Mouse (Mus musculus): ENCODE data around the gene Slc6a16.
A peak's percentile ranks its signal among the peaks of the same experiment; 100 is the strongest.
"Not testable (repeated sequence)": the region's sequence is repeated elsewhere in the genome, so short reads cannot be mapped to it uniquely, and the experiment has no call there.

Gene Slc6a16

DNA sequence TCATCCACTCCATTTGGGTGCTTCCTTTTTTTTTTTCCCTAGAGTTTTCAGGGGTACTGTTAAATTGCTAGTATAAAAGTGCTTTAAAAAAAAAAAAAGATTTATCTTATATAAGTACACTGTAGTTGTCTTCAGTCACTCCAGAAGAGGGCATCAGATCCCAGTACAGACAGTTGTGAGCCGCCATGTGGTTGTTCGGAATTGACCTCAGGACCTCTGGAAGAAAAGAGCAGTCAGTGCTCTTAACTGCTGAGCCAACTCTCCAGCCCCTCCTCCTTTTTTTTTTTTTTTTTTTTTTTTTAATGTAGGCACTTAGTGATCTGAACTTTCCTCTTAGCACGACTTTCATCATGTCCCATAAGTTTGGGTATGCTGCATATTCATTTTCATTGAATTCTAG, 6.8 kb downstream of the Slc6a16 start:
- DNase-seq (ENCODE audit: low read depth in 2 of 2, low spot score in 2 of 2) = no peak

DNA sequence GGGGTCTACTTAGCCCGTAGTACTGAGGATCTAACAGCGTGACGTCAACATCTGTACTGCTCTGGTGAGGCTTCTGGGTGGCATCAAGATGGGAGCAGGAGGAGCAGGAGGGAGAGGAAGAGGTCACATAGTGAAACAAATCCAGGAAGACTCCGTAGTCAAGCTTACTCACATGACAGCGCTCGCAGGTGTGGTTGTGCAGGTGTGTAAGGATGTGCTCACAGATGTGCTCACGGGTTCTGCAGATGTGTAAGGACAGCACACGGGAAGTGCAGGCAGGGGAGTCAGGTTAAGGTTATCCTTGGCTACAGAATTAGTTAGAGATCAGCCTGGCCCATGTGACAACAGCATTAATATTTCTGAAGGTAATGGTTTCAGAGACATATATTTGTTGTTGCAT, 12.9 kb downstream of the Slc6a16 start:
- no peak for DNase-seq (ENCODE audit: low read depth in 2 of 2, low spot score in 2 of 2)

DNA sequence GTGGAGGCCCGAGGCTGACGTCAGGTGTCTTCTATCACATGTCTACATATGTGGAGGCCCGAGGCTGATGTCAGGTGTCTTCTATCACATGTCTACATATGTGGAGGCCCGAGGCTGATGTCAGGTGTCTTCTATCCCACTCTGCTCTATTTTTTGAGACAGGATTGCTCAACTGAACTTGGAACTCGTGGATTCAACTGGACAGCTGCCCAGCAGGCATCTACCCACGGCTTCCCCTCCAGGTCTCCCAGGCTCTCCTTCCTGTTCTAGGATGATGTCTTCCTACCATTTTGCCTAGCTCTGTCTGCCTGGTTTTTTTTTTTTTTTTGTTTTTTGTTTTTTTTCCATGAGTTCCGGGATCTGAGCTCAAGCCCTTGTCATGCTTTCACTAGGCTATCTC, 14.9 kb downstream of the Slc6a16 start:
- not testable (repeated sequence) for DNase-seq (ENCODE audit: low read depth in 2 of 2, low spot score in 2 of 2)

DNA sequence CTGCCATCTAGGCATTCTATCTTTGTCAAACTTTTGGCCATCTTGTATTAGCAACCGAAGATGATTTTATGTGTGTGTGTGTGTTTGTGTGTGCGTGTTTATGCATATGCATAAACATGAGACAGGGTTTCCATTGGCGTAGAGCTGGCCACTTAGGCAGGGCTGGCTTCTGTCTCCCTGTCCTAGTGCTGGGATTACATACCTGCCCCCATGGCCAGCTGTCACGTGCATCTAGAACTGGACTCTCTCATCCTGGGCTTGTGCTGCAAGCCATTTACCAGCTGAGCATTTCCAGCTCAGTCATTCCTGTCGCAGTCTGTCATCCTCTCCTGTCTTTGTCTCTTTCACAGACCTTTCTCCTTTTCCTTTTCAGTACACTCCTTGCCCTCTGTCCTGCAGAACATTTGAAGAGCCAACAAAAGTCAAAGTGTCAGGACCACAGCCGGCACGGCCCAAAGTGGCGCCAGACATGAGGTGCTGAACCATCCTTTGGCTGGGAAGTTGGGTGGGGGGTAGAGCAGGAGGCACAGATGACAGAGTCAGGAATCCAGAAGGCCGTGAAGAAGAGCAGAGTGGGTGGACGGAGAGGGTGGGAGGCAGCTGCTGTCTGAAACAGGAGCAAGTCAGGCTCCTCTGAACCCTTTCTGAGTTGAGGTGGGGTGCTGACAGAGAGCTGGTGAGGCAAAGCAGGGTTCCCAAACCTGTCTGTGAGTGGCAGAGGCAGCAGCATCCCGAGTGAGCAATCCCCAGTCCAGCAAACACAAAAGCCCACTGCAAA, 16.4 kb downstream of the Slc6a16 start:
- no peak for DNase-seq (ENCODE audit: low read depth in 2 of 2, low spot score in 2 of 2)

DNA sequence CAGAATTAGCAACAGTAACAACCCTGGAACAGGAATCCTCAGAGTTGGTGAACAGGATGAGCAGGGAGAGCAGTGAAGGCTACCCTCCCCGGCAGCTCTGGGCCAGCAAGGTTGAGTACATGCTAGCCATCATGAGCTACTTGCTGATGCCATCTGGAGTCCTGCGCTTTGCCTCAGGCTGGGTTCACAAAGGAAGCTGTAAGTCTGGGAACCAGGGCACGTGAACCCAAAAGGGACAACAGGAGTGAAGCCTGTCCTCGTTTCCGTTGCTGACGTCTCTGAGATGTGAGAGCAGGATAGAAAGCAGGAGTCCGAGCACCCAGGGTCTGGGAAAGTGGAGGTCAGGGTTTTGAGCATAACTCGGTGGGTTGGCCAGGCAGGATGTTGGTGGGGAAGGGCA, 18.4 kb downstream of the Slc6a16 start:
- DNase-seq (ENCODE audit: low read depth in 2 of 2, low spot score in 2 of 2) = no peak

DNA sequence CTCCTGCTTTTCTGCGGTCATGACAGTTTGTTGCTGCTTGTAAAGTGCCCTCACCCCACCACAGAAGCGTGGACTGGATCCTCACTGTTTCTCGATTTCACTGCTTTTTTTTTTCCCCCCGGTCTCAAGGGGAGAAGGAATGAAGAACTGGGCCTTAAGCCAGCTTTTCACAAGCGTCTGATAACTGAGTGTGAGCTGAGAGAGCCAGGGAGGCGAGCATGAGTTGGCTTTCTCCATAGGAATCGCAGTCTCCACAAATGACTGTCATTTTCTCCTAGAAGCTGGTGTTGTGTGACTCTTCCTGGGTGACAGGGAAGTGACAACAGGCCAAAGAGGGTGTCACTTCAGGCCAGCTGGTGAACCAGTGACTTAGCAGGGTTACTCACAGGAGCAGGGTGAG, 21.4 kb downstream of the Slc6a16 start:
- DNase-seq (ENCODE audit: low read depth in 2 of 2, low spot score in 2 of 2) = no peak

DNA sequence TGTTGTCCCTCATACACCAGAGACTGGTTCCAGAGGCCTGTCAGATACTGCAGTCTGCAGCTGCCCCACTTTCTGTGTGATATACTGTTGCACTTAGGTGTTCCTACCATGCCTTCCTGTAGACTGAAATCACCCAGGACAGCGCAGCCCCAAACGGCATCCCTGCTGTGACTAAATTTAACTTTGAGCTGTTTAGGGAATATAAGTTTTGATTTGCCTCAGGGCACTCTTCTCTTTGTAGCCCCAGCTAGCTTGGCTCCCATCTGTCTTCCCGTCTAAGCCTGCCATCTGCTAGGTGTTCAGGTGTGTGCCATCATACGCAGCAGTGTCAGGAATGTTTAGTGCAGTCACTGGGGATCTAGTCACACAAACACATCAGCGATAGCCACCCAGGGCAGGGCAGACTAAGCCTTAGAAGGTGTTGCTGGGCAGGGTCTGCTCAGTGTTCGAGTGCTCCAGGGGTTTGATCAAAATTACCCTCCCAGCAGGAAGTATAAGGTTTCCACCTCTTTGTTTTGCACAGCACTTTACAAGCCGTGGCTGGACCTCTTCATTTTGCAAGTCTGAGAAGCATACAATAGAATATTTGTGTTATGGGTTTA, 22.2 kb downstream of the Slc6a16 start:
- no peak for DNase-seq (ENCODE audit: low read depth in 2 of 2, low spot score in 2 of 2)

DNA sequence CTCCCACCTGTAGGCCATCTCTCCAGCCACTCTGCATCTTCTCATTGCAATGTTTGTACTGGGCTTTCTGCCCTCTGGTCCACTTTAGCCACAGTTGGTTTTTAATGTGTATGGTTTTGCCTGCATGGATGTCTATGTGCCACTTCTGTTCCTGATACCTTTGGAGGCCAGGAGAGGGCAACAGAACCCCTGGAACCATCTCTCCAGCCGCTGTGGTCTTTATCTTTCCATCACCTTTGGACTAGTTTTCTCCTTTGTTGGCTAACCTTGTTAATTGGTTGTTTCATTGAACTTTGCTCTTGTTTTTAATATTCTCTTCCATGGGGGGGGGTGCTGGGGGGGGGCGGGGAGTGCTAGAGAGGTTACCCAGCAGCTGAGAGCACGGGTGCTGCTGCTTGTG, 23.5 kb downstream of the Slc6a16 start:
- no peak for DNase-seq (ENCODE audit: low read depth in 2 of 2, low spot score in 2 of 2)

DNA sequence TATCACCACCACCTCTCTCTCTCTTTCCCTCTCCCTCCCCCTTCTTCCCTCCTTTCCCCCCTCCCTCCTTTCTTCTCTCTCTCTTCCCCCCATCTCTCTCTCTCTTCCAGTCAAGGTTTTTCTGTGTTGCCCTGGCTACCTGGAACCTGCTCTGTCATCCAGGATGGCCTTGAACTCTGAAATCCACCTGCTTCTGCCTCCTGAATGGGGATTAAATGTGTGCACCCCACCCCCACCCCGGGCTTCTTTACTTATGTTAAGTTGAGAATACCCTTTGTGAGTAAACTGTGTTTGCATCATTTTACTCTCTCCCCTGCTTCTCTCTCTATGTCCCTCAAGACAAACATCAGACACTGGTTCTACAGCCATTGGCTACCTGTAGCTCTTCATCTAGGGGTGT, 24.6 kb downstream of the Slc6a16 start:
- DNase-seq (ENCODE audit: low read depth in 2 of 2, low spot score in 2 of 2) = no peak

DNA sequence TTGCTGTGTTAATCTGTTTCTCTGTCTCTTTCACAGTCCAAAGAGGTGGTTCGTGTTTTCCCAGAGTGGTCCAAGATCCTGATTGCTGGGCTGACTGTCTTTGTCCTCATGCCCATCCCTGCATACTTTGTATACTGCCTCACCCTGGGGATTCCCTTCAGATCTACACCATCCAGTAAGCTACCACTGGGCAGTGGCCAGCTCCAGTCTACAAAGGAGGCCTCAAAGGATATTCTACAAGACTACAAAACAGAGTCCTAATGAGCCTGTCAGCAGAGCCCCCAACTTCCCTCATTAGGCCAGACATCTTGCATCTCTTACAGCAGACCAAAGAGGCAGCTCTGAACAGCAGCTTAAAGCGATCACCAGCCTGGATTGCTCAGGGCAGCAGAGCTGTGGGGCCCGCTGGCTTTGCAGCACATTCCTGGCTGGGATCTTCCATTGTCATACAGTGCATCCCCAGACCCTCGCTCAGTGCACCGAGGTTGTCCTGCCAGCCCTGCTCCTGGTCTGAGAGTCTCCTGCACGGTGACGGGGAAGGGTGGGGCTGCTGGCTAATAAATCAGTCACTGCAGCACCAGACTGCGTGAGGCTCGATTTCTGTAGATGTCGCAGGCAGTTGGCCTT, 32.0 kb downstream of the Slc6a16 start:
- DNase-seq (ENCODE audit: low read depth in 2 of 2, low spot score in 2 of 2) = no peak

DNA sequence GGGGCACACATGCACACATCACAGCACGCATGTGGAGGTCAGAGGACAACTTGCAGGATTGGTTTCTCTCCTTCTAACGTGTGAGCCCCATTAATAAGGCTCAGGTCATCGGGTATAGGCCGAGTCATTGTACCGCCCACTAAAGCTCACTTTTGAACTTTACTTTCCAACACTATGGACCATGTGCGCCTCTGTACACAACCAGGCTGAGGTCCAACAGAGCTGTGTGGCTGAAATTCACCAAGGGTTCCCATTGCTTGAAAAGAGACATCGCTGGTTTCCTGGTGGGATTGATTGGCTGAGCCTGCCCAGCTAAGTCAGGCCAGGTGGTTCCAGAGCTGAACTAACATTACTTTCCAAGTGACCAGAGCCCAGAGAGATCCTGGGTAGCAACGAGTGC, 32.8 kb downstream of the Slc6a16 start:
- no peak for DNase-seq (ENCODE audit: low read depth in 2 of 2, low spot score in 2 of 2)

DNA sequence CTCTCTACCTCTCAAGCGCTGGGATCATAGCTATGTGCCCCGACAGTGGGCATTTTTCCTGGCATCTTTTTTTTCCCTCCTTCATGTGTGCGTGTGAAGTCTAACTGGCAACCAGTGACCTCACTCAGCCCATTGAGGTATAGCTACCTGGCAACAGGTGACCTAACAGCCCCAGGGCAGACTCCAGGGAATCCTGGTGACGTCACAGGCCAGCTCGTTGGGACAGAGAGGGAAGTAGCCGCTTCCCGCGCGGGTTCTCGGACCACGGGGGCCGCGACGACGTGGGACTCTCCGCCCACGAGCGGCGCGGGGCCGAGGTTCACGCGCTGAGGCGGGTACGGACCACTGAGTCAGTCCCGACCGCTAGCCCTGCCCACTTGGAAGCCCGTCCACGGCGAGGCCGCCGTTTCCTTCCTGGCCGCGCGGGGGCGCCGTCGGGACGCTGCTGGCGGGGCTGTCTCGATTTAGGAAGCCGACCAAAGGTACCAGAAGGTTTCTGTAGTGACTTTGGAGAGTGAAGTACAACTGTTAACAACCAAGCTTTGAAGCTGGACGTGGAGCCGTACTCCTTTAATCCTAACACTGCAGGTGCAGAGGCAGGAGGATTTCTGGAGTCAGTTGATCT, 36.4 kb downstream of the Slc6a16 start, which contains the start of gene Slc6a21:
TSS of gene Slc6a21 (plus strand) at position 378 of the 625 bp plus-strand sequence.
- peak; percentile 63 to 77 for DNase-seq (ENCODE audit: low read depth in 2 of 2, low spot score in 2 of 2)

DNA sequence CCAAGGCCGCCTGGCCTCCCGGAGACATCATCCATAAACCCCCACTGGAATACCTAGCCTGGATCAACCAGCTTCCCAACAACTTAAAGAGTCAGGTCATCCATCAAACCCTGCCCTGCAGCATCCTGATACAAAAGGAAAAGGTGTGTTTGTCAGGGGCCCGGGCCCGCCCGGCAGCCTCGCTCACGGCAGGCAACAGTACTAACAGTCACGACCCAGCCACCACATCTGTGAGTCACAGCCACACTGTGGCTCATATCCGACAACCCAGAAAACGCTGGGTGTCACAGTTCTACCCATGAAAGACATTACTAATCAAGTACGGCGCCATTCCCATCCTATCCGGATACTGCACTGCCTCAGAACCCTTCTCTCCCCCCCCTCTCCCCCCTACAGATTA, 45.6 kb downstream of the Slc6a16 start:
- no peak for DNase-seq (ENCODE audit: low read depth in 2 of 2, low spot score in 2 of 2)

DNA sequence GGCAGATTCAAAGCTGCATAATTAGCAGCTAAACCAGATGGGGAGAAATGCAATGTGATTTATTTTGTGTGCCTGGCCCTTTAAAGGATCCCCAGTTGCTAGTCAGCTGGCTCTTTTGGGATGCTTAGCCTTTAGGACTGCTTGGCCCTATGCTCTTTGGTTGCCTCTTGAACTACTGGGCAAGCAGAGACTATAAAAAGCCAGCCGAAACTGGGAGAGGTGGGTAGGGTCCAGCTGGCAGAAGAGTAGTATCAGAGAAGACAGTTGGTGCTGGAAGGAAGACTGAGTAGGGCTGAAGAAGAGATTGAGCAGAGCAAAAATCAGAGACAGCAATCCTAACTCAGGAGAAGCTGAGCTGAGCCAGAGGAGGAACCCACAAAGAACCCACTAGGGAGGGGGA, 55.7 kb downstream of the Slc6a16 start:
- DNase-seq (ENCODE audit: low read depth in 2 of 2, low spot score in 2 of 2) = no peak

DNA sequence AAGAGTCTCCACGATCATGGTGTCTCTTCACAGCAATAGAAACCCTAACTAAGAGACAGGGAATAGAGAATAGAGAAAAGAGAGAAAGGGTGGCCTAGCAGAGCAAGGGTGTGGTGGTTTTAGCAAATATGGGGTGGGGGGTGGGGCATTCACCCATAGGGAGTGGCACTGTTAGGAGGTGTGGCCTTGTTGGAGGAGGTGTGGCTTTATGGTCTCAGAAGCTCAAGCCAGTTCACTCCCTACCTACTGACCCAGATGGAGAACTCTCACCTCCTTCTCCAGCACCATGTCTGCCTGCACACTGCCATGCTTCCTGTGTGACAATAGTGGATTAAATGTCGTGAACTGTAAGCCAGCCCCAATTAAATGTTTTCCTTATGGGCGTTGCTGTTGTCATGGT, 56.7 kb downstream of the Slc6a16 start:
- no peak for DNase-seq (ENCODE audit: low read depth in 2 of 2, low spot score in 2 of 2)

DNA sequence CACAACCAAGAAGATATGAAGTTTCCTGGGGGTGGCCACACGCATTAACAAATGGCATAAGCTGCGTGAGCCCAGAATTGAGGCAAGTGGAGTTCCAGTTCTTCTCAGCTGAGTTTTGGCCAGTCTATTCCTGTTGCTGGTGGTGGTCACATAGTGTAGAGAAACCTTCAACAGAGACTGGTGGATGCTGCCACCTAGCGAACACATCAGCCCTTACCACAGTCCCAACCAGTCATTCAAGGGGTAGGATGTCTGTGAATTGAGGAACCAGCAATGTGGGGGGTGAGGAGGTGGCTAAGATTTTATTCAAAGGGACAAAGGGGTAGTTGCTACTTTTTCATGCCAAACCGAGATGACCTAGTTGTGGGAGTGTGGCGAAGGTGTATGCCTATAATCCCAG, 58.9 kb downstream of the Slc6a16 start:
- DNase-seq (ENCODE audit: low read depth in 2 of 2, low spot score in 2 of 2) = peak in 1 of 2 experiments; percentile 32

DNA sequence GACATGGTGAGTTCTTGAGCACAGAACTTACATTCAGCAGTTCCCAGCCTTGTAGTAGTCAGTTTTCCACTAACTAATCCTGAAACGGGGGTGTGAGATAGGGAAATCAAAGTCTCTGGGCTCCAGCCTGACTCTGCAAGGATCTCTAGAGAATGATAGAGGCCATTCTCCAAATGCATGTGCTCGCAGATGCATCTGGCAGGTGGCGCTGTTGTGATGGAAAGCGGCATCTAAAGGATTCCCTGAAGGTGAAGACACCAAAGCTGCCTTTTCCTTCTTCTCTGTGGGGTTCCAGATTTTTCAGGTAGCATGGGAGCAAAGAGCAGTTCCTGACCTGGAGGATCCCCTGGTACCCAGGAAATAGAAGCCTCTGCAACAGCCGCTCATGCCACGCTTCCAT, 59.4 kb downstream of the Slc6a16 start:
- peak in 1 of 2 experiments; percentile 37 for DNase-seq (ENCODE audit: low read depth in 2 of 2, low spot score in 2 of 2)

DNA sequence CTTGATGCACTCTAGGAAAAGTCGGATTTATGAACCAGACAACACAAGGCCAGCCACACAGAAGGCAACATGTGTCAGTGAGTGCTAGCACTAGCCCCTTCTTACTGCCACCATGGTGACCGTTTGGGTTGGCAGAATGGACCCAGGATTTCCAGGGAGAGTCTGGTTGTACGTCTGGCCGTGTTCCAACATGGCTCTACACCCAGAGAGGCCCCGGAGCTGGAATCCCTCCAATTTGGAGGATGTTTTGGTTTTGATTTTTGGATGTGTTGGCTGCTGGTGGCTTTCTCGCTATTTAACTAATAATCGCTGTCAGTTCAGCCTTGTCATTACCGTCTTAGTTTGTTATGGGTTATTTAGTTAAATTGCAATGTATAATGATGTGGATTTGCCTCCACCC, 61.7 kb downstream of the Slc6a16 start:
- DNase-seq (ENCODE audit: low read depth in 2 of 2, low spot score in 2 of 2) = no peak

DNA sequence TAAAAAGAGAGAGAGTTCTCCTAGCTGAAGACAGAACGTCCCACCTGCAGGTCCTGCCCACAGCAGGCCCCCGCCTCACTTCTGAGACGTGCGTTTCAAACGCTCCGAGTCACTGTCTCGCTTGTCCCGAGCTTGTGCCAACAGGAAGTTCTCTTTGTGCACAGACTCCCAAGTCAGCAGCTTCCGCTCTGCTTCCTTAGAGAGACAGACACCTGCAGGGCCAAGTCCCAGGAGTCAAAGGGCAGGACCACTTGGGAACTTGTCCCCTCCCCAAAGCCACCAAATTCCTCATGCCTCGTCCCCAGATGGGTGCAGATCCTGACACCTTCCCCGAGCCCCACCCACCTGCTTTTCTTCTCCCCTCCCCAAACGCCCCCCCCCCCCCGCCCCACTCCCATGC, 64.0 kb downstream of the Slc6a16 start:
- DNase-seq (ENCODE audit: low read depth in 2 of 2, low spot score in 2 of 2) = no peak

DNA sequence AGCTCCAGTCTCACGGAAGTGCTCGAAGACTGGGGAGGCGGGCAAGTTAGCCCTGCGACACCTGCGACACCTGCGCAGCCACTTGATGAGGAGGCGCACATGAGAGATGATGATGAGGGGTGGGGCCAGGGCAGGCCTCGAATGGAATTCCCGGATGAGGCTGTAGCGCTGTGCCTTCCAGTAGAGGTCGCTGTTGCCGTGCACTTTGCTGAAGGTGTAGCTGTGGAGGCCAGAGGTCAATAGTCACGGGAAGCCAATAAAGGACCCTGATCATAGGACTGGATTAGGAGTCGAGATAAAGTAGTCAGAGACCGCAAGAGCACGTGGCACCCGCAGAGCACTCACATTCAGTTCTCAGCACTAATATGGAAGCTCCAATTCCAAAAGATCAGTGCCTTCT, 64.4 kb downstream of the Slc6a16 start:
- DNase-seq (ENCODE audit: low read depth in 2 of 2, low spot score in 2 of 2) = peak in 1 of 2 experiments; percentile 16

DNA sequence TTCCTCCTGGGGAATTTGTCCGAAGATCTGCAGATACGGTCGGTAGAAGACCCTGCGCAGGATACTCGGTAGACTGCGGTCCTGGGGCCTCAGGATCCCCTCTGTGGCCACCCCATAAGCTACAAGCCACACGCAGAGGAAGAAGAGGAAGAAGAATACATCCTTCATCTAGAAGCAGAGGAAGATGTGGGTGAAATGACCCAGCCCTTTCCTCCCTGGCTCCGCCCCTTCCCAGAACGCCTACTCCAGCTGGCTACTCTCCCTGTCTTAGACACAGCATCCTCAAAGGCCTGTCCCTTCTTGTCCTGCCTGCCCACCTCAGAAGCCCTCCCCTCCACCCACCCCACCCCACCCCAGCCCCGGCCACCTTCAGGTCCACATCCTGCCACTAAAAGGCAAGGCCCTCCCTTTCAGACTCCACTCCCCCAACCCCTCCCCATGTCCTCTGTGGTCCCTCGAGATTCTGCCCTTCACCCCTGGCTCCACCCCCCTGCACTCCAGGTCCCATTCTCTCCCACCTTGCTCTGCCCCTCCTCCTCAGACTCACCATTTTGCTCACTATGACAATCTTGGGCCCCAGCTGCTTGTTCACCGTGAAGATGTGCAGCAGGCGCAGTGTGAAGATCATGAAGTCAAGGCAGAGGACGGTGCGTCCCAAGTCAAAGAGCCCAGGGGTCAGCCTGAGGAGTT, 67.8 kb downstream of the Slc6a16 start:
- DNase-seq (ENCODE audit: low read depth in 2 of 2, low spot score in 2 of 2) = no peak
